25 mouse cellular contexts compared by ENCODE assay signal in genomic region chr4:150204877-150205276, GRCm38 (mm10). TPM values are rescaled to one million over a fixed set of nuclear protein-coding genes. Genes with fewer than 3 reads are reported as not detected.
"Had no signal": no experiment of that assay in that cellular context is flagged by ENCODE, and none has a peak within 500 bp of the region (broad histone marks: within the 10 kb centered on the region; RNA-seq: fewer than 3 reads in every experiment).

No protein-coding gene starts in this region.

- H3K36me3 ChIP-seq: liver, embryonic 13.5 days; liver, embryonic 15.5 days; lung, embryonic 15.5 days; midbrain, embryonic 13.5 days; midbrain, embryonic 15.5 days; neural tube, embryonic 12.5 days had no signal

- H3K9me3 ChIP-seq: liver, embryonic 13.5 days; liver, embryonic 15.5 days; lung, embryonic 15.5 days; midbrain, embryonic 13.5 days; midbrain, embryonic 15.5 days; neural tube, embryonic 12.5 days had no signal

- H3K4me1 ChIP-seq: liver, embryonic 13.5 days; lung, embryonic 15.5 days; midbrain, embryonic 13.5 days; midbrain, embryonic 15.5 days; neural tube, embryonic 12.5 days had no signal

- H3K27ac ChIP-seq: liver, embryonic 13.5 days; liver, embryonic 15.5 days; lung, embryonic 15.5 days; macrophage; midbrain, embryonic 13.5 days; midbrain, embryonic 15.5 days; neural tube, embryonic 12.5 days had no signal

- ATAC-seq: liver, postnatal 0 days; lung, postnatal 0 days; midbrain, embryonic 13.5 days; midbrain, embryonic 15.5 days had no signal

- H3K27me3 ChIP-seq: liver, embryonic 13.5 days; lung, embryonic 15.5 days; midbrain, embryonic 13.5 days; midbrain, embryonic 15.5 days; neural tube, embryonic 12.5 days had no signal

- H3K4me3 ChIP-seq: liver, embryonic 13.5 days; liver, embryonic 15.5 days; lung, embryonic 15.5 days; midbrain, embryonic 13.5 days; midbrain, embryonic 15.5 days; neural tube, embryonic 12.5 days had no signal

- DNase-seq: liver, embryonic 13.5 days; liver, postnatal 0 days; lung, adult 2 months; lung, postnatal 14 days; lung, postnatal 36 days; right cerebral cortex, postnatal 14 days; spleen, adult 18-20 months; thymus, adult 18-20 months; thymus, postnatal 14 days; thymus, postnatal 36 days had no signal

RNA-seq across cellular contexts. Expression of gene Car6, which starts 3.7 kb away (rescaled TPM):
- total RNA-seq: midbrain, postnatal 0 days; monocyte, adult 5-6 weeks; neutrophil, adult 5-6 weeks had no signal
- polyA plus RNA-seq: liver, embryonic 13.5 days; liver, embryonic 15.5 days; liver, postnatal 0 days; lung, embryonic 15.5 days; midbrain, embryonic 11.5 days; midbrain, embryonic 13.5 days; midbrain, embryonic 15.5 days; midbrain, postnatal 0 days; neural tube, embryonic 12.5 days; neural tube, embryonic 14.5 days; stomach, embryonic 14.5 days; stomach, embryonic 16.5 days had no signal

RNA-seq across cellular contexts. Expression of gene Slc2a7, which starts 56.1 kb away (rescaled TPM):
- total RNA-seq: midbrain, postnatal 0 days; monocyte, adult 5-6 weeks; neutrophil, adult 5-6 weeks had no signal
- polyA plus RNA-seq: liver, embryonic 13.5 days; liver, postnatal 0 days; lung, adult 2 months; lung, embryonic 15.5 days; lung, postnatal 0 days; macrophage; midbrain, embryonic 11.5 days; midbrain, embryonic 13.5 days; midbrain, embryonic 15.5 days; midbrain, postnatal 0 days; neural tube, embryonic 12.5 days; neural tube, embryonic 14.5 days; stomach, embryonic 14.5 days; thymus, postnatal 0 days had no signal
